Mouse (Mus musculus) urinary bladder, postnatal 14 days (tissue): ENCODE results near the gene Rpl31.

Experiments
- DNase-seq: peaks from one replicate; pipeline ENCODE4 v3.0.0; 2021; ENCODE audit warnings: low spot score

The Rpl31 gene

DNA sequence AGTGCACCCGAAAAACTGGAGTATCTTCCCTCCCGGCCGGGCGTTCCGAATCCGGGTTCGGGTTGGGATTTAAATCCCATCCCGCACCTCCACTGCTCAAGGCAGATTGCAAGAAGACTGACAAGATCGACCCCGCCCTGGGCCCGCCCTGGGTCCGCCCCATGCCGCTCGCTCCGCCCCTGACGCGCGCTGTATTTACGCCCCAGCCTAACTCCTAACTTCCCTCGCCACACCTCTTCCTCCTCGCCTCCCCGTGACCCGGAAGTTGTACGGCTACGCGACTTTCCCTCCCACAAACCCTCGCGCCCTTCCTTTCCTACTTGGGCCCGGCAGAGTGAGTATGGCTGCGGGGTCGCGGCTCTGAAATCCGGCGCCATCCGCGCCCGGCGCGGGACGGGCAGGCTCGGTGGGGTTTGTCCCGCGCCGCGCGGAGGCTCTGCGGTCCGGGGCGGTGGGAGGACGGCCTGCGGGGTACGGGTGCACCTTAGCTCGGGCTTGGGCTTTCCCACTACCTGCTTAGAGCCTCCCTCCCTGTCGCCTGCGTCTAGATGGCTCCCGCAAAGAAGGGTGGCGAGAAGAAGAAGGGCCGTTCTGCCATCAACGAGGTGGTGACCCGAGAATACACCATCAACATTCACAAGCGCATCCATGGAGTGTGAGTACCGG is at the start of gene Rpl31:
Gene Rpl31, plus strand, starts transcription at position 242 of the 666 bp plus-strand sequence.
- DNase-seq, result peak; percentile 98

- peak; percentile 13 for DNase-seq
These were observed 49.7 kb upstream of the Rpl31 start for GRCm38 (mm10) chr1:39317935-39318334.

DNA sequence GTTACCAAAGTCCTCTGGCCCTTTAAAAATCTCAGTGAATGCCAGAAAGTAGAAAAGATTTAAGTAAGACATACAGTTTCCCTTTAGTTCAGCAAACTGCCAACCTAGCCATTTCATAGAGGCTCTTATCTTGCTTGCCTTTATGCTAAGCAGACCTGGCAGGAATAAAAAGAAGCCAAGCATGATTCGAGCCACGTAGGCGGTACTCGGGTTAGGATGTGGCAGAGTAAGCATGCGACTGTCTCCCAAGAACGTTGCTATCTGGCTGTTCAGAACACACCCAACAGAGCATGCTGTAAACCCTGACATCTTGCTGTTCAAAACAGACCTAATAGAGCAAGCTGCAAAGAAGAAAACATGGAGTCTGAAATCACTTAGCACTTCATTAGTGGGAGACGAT is 48.8 kb upstream of the Rpl31 start:
- DNase-seq, result no peak

- no peak for DNase-seq
These were observed 45.7 kb upstream of the Rpl31 start for GRCm38 (mm10) chr1:39321954-39322353.

- no peak for DNase-seq
These were observed 42.4 kb upstream of the Rpl31 start for GRCm38 (mm10) chr1:39325228-39325627.

DNA sequence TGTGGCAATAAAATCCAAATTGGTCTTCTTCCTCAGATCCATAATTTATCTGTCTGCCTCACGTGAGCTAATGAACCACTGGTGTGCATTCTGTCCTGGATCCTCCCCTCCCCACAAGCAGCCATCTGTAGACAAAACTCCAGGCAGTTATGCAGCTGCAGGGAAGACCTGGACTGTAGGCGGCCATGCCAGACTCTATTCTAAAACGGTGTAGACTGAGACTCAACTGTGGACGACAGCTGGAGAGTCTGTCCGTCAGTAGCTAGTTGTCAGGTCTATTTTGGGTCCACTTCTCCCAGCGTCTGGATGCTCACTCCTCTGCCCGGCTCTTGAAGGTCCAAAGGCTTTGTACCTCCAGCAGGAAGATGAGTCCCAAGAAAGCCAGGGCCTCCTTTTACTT is 40.1 kb upstream of the Rpl31 start:
- DNase-seq, result no peak

- no peak for DNase-seq
These were observed 36.6 kb upstream of the Rpl31 start for GRCm38 (mm10) chr1:39330857-39331594.

DNA sequence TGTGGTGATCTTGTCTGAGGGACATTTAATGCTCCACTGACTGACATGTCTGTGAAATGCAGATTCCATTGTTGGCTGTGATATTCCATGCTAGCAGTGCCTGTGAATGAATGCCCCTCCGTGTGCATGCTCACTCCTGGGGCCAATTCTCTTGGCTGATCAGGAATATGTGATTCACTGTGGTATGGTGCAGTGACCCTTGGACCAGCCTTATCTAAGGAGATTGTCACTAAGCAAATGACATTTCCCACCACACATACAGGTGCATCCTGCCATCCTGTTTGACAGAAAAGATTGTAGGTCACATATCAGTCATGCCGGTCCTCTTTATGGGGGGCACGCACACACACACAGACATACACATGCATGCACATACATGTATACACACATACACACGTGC is 35.2 kb upstream of the Rpl31 start:
- DNase-seq, result no peak

DNA sequence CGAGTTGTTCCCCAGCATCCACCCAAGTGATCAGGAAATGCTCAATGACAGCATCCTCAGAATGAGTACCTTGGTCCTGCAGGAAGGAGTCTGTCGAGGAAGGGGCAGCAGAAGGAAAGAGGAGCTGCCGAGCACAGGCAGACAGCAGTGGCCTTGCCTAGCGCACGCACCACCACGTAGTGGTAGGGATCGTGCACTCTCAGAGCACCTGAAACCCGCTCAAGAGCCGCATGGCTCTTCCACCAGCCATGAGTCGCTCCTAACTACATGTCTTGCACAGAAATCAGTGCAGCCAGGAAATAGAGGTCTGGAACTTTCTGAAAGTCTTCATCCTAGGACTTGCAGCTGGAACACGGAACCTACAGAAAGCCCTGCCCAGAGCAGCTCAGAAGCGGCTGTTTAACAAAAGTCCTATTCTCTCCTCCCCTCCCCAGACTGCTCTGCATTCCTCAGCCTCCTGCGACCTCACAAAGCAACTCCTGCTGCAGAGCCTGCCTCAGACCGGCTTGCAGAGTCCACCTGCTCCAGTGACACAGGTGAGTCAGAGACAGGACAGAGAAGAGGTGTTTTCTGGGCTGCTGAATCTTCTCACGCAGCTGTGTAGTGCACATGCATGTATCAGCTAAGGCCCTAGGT is 32.0 kb upstream of the Rpl31 start:
- no peak for DNase-seq

- no peak for DNase-seq
These were observed 30.9 kb upstream of the Rpl31 start for GRCm38 (mm10) chr1:39336788-39337187.

GRCm38 (mm10) chr1:39338831-39339230 is 28.8 kb upstream of the Rpl31 start:
- no peak for DNase-seq

DNA sequence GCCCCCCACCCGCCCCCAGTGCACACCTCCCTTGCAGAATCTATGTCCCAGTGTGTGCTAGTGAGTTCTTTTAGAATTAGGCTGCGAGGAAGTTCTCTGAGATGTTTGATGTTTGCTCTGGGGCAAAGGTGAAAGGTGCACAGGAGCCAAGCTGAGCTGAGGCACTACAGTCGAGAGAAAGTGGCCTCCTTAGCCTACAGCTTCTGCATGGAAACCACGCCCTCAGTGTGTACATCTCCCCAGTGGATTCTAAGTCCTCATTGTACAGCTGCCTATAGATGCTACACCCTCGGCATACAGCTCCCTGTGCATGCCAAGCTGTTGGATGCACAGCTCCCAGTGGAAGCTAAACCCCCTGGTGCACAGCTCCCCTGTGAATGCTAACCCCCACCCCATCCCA is 28.2 kb upstream of the Rpl31 start:
- no peak for DNase-seq

DNA sequence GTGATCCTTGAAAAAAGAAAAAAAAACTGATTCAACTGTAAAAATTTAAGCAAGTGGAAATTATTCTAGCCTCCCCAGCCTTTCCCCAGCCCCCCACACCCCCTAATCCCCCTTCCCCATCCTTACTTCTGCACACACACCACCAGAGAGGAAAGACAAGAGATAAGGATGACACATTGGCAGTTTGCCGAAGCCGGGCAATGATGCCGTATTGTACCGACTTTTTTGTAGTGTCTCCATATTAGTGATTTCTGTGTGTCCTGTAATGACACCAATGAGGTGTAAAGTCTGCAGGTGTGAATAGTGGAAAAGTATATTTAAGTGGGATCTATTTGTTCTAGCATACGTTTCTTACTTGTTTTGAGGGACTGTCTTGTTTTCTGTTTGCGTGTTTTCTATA is 27.5 kb upstream of the Rpl31 start:
- no peak for DNase-seq

- DNase-seq, result peak; percentile 58
These were observed 27.0 kb upstream of the Rpl31 start for GRCm38 (mm10) chr1:39340647-39341046.

DNA sequence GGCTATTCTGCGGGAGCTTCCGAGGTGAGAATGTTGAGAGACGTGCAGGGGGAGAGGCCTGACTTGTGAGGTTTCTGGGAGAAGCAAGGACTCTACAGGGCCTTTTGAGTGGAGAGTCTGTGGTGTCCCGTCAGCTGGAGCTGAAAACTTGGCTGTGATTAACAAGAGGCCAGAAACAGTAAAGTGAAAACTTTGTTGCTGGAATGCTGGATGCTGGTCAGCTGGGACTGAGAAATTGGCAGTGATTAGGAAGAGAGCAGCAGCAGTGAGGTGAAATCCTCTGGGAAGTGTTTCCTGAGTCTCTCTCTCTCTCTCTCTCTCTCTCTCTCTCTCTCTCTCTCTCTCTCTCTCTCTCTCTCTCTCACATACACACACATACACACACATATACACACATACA is 25.8 kb upstream of the Rpl31 start:
- peak; percentile 30 for DNase-seq

- DNase-seq, result no peak
These were observed 24.4 kb upstream of the Rpl31 start for GRCm38 (mm10) chr1:39343242-39343641.

DNA sequence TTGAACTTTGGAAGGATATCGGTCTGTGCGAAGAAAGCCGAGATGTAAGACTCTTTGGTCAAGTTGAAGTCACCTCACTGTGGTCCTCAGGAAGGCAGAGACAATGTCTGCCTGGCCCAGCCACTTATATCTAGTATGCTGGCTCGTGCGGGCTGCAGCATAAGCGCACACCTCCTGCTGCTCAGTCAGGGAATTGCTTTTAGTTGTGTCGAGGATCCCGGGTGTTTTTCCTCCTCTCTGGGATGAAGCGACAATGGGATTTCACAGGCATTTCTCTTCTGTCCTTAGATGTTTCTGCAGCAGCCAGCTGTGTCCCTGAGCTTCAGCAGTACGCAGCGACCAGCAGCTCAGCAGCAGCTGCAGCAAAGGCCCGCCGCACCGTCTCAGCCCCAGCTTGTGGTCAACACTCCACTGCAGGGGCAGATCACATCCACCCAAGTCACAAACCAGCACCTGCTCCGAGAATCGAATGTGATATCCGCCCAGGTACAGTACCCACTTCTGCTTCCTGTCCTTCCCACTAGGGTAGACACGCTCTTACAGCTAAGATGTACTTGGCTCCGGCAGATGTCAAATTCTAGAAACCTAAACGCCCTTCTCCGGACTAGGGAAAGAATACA is 22.6 kb upstream of the Rpl31 start:
- DNase-seq, result no peak

DNA sequence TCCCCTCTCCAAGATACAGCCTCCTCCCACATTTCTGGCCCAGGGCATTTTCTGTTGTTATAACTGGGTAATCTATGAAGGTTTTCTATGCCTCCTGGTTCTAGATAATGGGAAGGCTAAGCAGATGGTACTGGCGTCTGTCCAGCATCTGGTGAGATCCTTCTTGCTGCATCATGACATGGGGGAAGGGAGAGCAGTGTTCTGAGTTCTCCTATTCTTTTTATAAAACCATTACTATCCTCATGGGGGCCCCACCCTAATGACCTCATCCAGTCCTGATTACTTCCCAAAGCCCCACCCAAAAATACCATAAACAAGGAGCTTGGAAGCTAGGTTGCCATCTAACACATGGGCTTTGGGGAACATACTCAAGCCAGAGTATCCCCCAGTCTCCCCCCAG is 18.6 kb upstream of the Rpl31 start:
- no peak for DNase-seq

DNA sequence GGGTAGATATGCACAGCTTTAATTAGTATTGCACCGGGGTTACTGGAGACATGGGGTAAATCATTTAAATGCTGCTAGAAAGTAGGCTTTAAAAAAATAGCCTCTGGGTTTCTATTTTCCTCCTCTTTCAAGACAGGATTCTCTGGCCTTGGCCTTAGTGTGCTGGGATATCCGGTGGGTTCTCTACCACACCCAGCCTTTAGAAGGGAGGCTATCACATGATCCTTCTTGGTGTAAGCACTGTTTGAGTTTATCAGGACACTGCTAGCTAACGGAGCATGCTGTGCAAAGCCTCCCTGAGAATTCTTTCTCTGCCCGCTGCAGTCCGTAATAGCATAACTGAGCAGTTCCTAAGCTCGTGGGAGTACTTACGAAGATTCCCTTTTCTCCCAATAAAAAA is 18.2 kb upstream of the Rpl31 start:
- DNase-seq, result no peak

DNA sequence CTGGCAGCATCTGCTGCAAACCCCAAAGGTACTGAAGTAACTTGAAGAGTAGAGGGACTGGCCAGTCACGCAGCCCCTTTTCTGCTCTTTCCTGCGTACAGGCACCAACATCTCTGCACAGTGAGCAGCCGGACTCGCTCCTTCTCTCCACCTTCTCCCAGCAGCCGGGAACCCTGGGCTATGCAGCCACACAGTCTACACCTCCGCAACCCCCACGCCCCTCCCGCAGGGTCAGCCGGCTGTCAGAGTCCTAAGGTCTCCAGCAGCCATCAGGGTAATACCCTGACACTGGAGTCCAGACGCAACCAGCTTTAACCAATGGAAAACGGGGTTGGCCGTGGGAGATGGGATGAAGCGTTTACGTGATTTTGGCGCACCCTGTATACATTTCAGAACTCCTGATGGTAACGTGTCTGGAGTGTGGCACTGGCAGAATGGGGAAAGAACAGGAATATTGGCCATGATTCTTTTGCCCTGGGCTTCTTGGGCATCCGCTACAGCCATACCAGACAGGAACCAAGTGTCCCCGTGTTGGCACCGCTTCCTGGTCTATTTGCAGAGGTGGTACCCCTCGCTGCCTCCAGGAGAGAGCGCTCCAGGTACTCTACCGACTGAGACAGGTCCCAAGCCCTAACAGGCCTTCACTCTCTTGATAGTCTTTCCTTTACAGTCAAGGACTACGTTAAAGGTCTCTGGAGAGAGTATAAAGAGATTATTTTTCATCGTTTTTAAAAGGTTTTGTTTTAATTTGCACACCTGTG is 5.7 kb upstream of the Rpl31 start:
- peak; percentile 45 for DNase-seq

GRCm38 (mm10) chr1:39362515-39362893 is 5.1 kb upstream of the Rpl31 start:
- DNase-seq, result no peak

GRCm38 (mm10) chr1:39365562-39365961 is 2.1 kb upstream of the Rpl31 start:
- no peak for DNase-seq
